Mouse (Mus musculus) hindbrain, embryonic 16.5 days (tissue): Measurements from ENCODE around the gene Cse1l. TPM values are rescaled to one million over a fixed set of nuclear protein-coding genes. Genes with fewer than 3 reads are reported as not detected.

Experiments used
- ATAC-seq: fragments of 200-750 bp; cut with Nextera tagmentation; 2 replicates; pipeline ENCODE4 v1.8.0; 2017; ENCODE audit warnings: moderate TSS enrichment, moderate library complexity
- H3K27ac ChIP-seq: fragments of 300-500 bp; sonication (generic); 2 replicates; pipeline ENCODE4 v1.5.1; 2014; ENCODE audit warnings: low read depth, mild to moderate bottlenecking, control low read depth, low read length, moderate library complexity
- H3K27me3 ChIP-seq: fragments of 300-500 bp; sonication (generic); replicated peaks from 2 replicates; pipeline ENCODE4 v1.6.1; 2014; ENCODE audit warnings: low read length; ENCODE audit not compliant: control insufficient read depth, insufficient read depth
- H3K36me3 ChIP-seq: fragments of 300-500 bp; sonication (generic); 2 replicates; pipeline ENCODE4 v1.6.1; 2014; ENCODE audit warnings: mild to moderate bottlenecking, low read length, moderate library complexity, mixed read lengths; ENCODE audit not compliant: control insufficient read depth, insufficient read depth
- H3K4me1 ChIP-seq: fragments of 300-500 bp; sonication (generic); 2 replicates; pipeline ENCODE4 v1.6.1; 2014; ENCODE audit warnings: low read depth, low read length; ENCODE audit not compliant: control insufficient read depth, insufficient read depth
- H3K4me2 ChIP-seq: fragments of 300-500 bp; sonication (generic); 2 replicates; pipeline ENCODE4 v1.6.1; 2014; ENCODE audit warnings: mild to moderate bottlenecking, low read length, control low read depth, moderate library complexity
- H3K4me3 ChIP-seq: fragments of 300-500 bp; sonication (generic); 2 replicates; pipeline ENCODE4 v1.5.1; 2014; ENCODE audit warnings: mild to moderate bottlenecking, low read length, control low read depth, moderate library complexity
- H3K9ac ChIP-seq: fragments of 300-500 bp; sonication (generic); 2 replicates; pipeline ENCODE4 v1.6.1; 2014; ENCODE audit warnings: low read depth, mild to moderate bottlenecking, control low read depth, low read length, moderate library complexity
- H3K9me3 ChIP-seq: fragments of 300-500 bp; sonication (generic); 2 replicates; pipeline ENCODE4 v1.6.1; 2014; ENCODE audit warnings: mild to moderate bottlenecking, low read length, moderate library complexity; ENCODE audit not compliant: control insufficient read depth
- whole genome bisulfite sequencing: fragments of 180-500 bp; shearing (Covaris S2); extraction: QIAGEN DNeasy Blood & Tissue Kit; methylation state at CpG from one replicate; pipeline ENCODE4 v1.1.7; 2014; 5-methylcytosine and 5-hydroxymethylcytosine counted together
- polyA plus RNA-seq: library from polyadenylated mRNA; unstranded; fragments of >200 nt; fragmentation: Nextera tagmentation; extraction: Ambion mirVana; gene quantifications from 2 replicates; pipeline ENCODE4 v1.2.1, GENCODE M21; 2015

Gene Cse1l
- polyA plus RNA-seq, 1 experiment from 2014 or later, result 90.8 TPM

DNA sequence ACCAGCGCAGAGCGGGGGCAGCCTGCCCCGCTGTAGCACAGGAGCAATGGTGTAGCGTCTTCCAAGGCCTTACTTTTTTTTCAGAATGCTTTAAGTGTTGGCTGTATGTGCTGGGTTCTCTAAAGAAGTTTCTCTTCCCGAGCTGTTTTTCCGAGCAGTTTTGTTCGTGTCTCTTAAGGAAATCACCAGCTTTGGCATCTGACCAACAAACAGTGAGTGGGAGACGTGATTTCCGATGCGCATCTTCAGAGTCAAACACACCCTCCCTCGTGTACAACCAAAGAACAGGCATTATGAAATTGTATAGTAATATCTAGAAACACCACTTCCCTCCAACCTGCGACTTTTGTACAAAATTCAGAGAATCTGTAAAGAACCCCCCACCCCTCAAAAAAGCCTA lies 8.9 kb upstream of the Cse1l start:
- Histone ChIP-seq H3K36me3 (peaks cover 13% of the 10 kb centered on the region), H3K4me3 (no peak overlapping the region), H3K9ac (no peak overlapping the region), H3K27me3 (no peaks in the 10 kb centered on the region), H3K27ac (no peak overlapping the region), H3K4me1 (no peaks in the 10 kb centered on the region), H3K4me2 (no peak overlapping the region), H3K9me3 (no peaks in the 10 kb centered on the region)
- ATAC-seq, result no peak
- 83% methylated on average over 12 of the region's 12 CpGs for WGBS

DNA sequence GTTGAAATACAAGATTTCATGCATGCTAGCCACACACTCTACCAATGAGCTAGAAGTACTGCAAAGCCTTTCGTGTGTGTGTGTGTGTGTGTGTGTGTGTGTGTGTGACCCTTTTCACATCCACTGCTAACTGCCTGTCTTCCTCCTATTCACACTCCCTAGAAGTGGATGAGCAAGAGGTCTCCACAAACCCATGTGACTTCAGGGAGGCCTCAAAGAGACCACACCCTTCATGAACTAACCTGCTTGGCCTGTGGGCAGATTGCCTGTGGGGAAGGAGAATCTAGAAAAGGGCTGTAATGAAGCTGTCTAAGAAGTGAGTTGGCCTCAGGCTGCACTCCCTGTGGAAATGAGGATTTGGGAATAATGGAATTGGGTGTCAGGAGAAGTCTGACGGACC lies 6.7 kb upstream of the Cse1l start:
- no peak overlapping the region for H3K4me3 ChIP-seq
- 75% methylated on average over 2 of the region's 2 CpGs for WGBS
- no peak for ATAC-seq
- H3K27me3 ChIP-seq, result no peaks in the 10 kb centered on the region
- no peak overlapping the region for H3K4me2 ChIP-seq
- no peak overlapping the region for H3K9ac ChIP-seq
- H3K9me3 ChIP-seq, result no peaks in the 10 kb centered on the region
- H3K4me1 ChIP-seq, result no peaks in the 10 kb centered on the region
- H3K27ac ChIP-seq, result no peak overlapping the region
- peaks cover 7% of the 10 kb centered on the region for H3K36me3 ChIP-seq

GRCm38 (mm10) chr2:166899746-166900145 lies 6.1 kb upstream of the Cse1l start:
- Histone ChIP-seq H3K36me3 (peaks cover 4% of the 10 kb centered on the region), H3K4me3 (no peak overlapping the region), H3K9ac (no peak overlapping the region), H3K9me3 (no peaks in the 10 kb centered on the region), H3K27me3 (no peaks in the 10 kb centered on the region), H3K27ac (no peak overlapping the region), H3K4me1 (no peaks in the 10 kb centered on the region), H3K4me2 (no peak overlapping the region)
- WGBS, result 71% methylated on average over 3 of the region's 3 CpGs
- ATAC-seq, result no peak

GRCm38 (mm10) chr2:166900792-166901505 lies 4.9 kb upstream of the Cse1l start:
- ATAC-seq, result no peak
- Histone ChIP-seq H3K36me3 (peaks cover under 1% of the 10 kb centered on the region; the same call in 1 of the 2 replicates), H3K4me2 (no peak overlapping the region), H3K4me3 (no peak overlapping the region), H3K27me3 (no peaks in the 10 kb centered on the region), H3K4me1 (no peaks in the 10 kb centered on the region), H3K9me3 (no peaks in the 10 kb centered on the region), H3K9ac (no peak overlapping the region), H3K27ac (no peak overlapping the region)
- 85% methylated on average over 8 of the region's 8 CpGs for WGBS

DNA sequence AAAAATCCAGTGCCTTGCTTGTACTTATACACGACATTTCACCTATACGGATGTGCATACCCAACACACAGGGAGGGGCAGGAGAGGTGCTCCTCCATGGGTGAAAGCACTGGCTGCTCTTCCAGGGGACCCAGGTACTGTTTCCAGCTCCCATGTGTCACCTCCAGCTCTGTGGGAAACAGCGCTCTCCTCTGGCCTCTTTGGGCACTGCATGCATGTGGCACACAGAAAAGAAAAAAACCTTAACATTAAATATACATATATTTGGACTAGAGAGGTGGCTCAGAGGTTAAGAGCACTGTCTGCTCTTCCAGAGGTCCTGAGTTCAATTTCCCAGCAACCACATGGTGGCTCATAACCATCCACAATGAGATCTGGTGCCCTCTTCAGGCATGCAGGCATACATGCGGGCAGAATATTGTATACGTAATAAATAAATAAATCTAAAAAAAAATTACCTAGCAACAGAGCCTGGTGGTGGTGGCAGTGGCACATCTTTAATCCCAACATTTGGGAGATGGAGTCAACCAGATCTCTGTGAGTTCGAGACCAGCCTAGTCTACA lies 2.0 kb upstream of the Cse1l start:
- Histone ChIP-seq H3K9me3 (no peaks in the 10 kb centered on the region), H3K4me1 (peaks cover 10% of the 10 kb centered on the region), H3K27ac (no peak overlapping the region), H3K4me3 (no peak overlapping the region), H3K27me3 (no peaks in the 10 kb centered on the region), H3K9ac (no peak overlapping the region), H3K36me3 (no peaks in the 10 kb centered on the region), H3K4me2 (no peak overlapping the region)
- no peak for ATAC-seq
- 92% methylated on average over 6 of the region's 6 CpGs for WGBS

GRCm38 (mm10) chr2:166906523-166907182 lies 813 bp downstream of the Cse1l start:
- ATAC-seq, result peak; percentile 46
- H3K27ac ChIP-seq, result peak overlapping the region; percentile 99
- WGBS, result 0% methylated on average over 28 of the region's 28 CpGs

DNA sequence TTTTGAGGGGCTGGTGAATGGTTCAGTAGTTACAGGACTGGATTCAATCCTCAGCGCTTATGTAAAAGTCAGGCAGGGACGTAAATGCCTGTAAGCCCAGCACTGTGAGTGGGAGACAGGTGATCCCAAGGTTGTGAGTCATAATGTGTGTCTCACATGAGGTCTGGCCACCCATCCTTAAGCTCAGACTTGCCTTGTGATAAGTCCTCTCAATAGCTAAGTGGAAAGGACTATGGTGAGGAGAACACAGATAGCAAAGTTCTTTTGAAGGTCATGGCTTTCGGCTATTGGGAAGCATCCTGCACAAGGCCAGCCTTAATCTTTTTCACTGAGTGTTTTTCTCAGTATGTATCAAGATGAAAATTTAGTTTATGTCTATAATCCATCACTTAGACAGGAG lies 3.9 kb downstream of the Cse1l start:
- peaks cover 10% of the 10 kb centered on the region for H3K4me1 ChIP-seq
- WGBS, result 98% methylated on average over 3 of the region's 3 CpGs
- H3K27me3 ChIP-seq, result no peaks in the 10 kb centered on the region
- no peaks in the 10 kb centered on the region for H3K9me3 ChIP-seq
- ATAC-seq, result no peak
- H3K4me2 ChIP-seq, result no peak overlapping the region
- no peaks in the 10 kb centered on the region for H3K36me3 ChIP-seq
- H3K4me3 ChIP-seq, result no peak overlapping the region
- H3K9ac ChIP-seq, result no peak overlapping the region
- H3K27ac ChIP-seq, result no peak overlapping the region

More at GRCm38 (mm10) chr2:166906523-166907182, 813 bp downstream of the Cse1l start:
- no peaks in the 10 kb centered on the region for H3K36me3 ChIP-seq
- H3K4me2 ChIP-seq, result peak overlapping the region; percentile 72
- no peaks in the 10 kb centered on the region for H3K9me3 ChIP-seq
- peak overlapping the region; percentile 97 for H3K9ac ChIP-seq
- no peaks in the 10 kb centered on the region for H3K27me3 ChIP-seq
- peaks cover 10% of the 10 kb centered on the region for H3K4me1 ChIP-seq
- peak overlapping the region; percentile 96 for H3K4me3 ChIP-seq

GRCm38 (mm10) chr2:166910536-166910935 lies 4.7 kb downstream of the Cse1l start:
- no peak for ATAC-seq
- no peaks in the 10 kb centered on the region for H3K27me3 ChIP-seq
- no peak overlapping the region for H3K27ac ChIP-seq
- no peak overlapping the region for H3K4me3 ChIP-seq
- no peak overlapping the region for H3K4me2 ChIP-seq
- no peaks in the 10 kb centered on the region for H3K9me3 ChIP-seq
- H3K4me1 ChIP-seq, result peaks cover 10% of the 10 kb centered on the region
- 96% methylated on average over 8 of the region's 8 CpGs for WGBS
- H3K36me3 ChIP-seq, result no peaks in the 10 kb centered on the region
- no peak overlapping the region for H3K9ac ChIP-seq

GRCm38 (mm10) chr2:166923971-166924370 lies 18.1 kb downstream of the Cse1l start:
- H3K27ac ChIP-seq, result no peak overlapping the region
- peaks cover 22% of the 10 kb centered on the region for H3K36me3 ChIP-seq
- H3K9ac ChIP-seq, result no peak overlapping the region
- no peak overlapping the region for H3K4me3 ChIP-seq
- WGBS, result 94% methylated on average over 2 of the region's 2 CpGs
- no peak for ATAC-seq
- no peaks in the 10 kb centered on the region for H3K27me3 ChIP-seq
- no peaks in the 10 kb centered on the region for H3K4me1 ChIP-seq
- no peak overlapping the region for H3K4me2 ChIP-seq
- no peaks in the 10 kb centered on the region for H3K9me3 ChIP-seq
